Mouse (Mus musculus): Measurements from ENCODE around the gene Orc3. TPM values are rescaled to one million over a fixed set of nuclear protein-coding genes. Genes with fewer than 3 reads are reported as not detected.

Orc3 gene
- polyA plus RNA-seq, 1 experiment from 2014 or later, result 61.5 TPM

DNA sequence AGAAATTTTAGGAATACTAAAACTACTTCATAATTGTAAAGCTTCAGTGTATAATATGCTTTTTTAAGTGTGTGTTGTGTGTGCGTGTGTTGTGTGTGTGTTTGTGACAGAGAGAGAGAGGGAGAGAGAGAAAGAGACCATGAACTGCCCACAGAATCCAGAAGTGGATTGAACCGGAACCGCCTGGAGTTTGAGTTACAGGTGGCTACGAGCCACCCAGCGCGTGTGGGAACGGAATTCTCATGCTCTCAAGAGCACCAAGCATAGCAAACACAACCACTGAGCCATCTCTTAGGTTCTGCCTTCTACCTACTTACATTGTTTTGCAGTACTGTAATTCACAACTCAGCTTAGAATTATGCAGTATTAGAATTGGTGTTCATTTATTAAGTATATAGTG, 19.4 kb upstream of the Orc3 start:
- Histone ChIP-seq H3K9ac (no peak overlapping the region), H3K36me3 (peaks cover 58% of the 10 kb centered on the region)
- WGBS, result 94% methylated on average over 7 of the region's 7 CpGs

DNA sequence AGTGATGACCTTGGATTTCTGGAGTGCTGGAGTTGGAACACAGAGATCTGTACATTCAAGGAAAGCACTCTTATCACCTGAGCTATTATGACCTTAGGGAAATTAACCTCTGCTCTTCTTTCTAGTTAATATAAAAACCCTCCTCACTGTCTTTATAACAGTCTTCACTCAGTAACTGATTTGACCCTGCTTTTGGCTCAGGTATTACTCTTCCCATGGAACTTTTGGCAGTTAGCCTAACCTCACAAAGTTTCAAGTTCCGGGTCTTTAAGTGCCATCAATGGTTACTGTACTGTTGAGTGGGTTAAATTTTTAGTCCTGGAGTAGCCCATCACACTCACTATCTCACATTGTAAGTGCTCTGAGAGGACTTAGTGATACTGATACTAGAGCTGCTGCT, 15.2 kb upstream of the Orc3 start:
- peaks cover 83% of the 10 kb centered on the region for H3K36me3 ChIP-seq
- H3K9me3 ChIP-seq, result no peaks in the 10 kb centered on the region
- no peak overlapping the region for H3K9ac ChIP-seq
- no peak for ATAC-seq (ENCODE audit: extremely low read depth, insufficient number of reproducible peaks, low FRiP score, low TSS enrichment)
- H3K27ac ChIP-seq (replicated peaks), result no peak overlapping the region
- no peak overlapping the region for H3K4me3 ChIP-seq
- H3K27me3 ChIP-seq (replicated peaks), result no peaks in the 10 kb centered on the region
- H3K4me2 ChIP-seq, result no peak overlapping the region
- H3K4me1 ChIP-seq, result no peaks in the 10 kb centered on the region
- WGBS, result 64% methylated on average over 1 of the region's 1 CpGs

More for the DNA sequence above, 19.4 kb upstream of the Orc3 start:
- Histone ChIP-seq H3K4me3 (no peak overlapping the region), H3K4me1 (no peaks in the 10 kb centered on the region), H3K27ac (replicated peaks) (no peak overlapping the region), H3K4me2 (no peak overlapping the region), H3K9me3 (no peaks in the 10 kb centered on the region), H3K27me3 (replicated peaks) (no peaks in the 10 kb centered on the region)
- no peak for ATAC-seq (ENCODE audit: extremely low read depth, insufficient number of reproducible peaks, low FRiP score, low TSS enrichment)

DNA sequence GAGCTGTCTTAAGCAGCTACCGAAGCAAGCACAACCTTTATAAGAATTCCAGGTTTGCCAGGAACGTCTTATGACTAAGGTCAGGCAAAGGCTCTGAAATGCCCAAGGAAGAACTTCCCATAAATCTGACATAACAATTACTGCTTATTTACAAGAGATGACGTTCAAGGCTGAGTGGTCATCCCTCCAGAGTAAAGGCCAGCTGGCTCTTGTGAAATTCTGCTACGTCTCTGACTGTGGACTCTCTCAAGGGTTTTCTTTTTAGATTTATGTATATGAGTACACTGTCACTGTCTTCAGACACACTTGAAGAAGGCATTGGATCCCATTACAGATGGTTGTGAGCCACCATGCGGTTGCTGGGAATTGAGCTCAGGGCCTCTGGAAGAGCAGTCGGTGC, 11.7 kb upstream of the Orc3 start:
- no peak overlapping the region for H3K9ac ChIP-seq
- no peaks in the 10 kb centered on the region for H3K9me3 ChIP-seq
- no peaks in the 10 kb centered on the region for H3K4me1 ChIP-seq
- H3K27me3 ChIP-seq (replicated peaks), result no peaks in the 10 kb centered on the region
- no peak overlapping the region for H3K4me3 ChIP-seq
- 86% methylated on average over 6 of the region's 6 CpGs for WGBS
- no peak overlapping the region for H3K4me2 ChIP-seq
- ATAC-seq (ENCODE audit: extremely low read depth, insufficient number of reproducible peaks, low FRiP score, low TSS enrichment), result no peak
- no peak overlapping the region for H3K27ac ChIP-seq (replicated peaks)
- H3K36me3 ChIP-seq, result peaks cover 81% of the 10 kb centered on the region

DNA sequence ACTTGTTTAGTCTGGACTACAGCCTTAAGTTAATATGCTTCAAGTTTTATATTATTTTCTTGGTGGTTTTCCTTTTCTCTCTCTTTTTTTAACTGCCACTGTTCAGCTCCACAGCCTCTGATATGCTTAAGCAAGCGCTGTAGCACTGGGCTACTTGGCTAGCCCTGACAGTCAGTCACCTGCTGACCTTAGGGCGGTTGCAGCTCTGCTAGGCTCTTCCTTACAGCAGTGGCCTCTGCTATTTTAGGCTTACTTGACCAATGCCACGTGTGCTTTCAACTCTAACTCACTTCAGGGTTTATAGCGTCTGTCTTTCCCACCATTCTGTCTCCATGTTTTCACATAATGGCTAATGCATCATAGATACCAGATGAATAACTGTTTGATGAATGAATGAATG, 10.8 kb upstream of the Orc3 start:
- H3K4me2 ChIP-seq, result no peak overlapping the region
- 74% methylated on average over 4 of the region's 4 CpGs for WGBS
- H3K4me1 ChIP-seq, result no peaks in the 10 kb centered on the region
- H3K9ac ChIP-seq, result no peak overlapping the region
- H3K27me3 ChIP-seq (replicated peaks), result no peaks in the 10 kb centered on the region
- H3K27ac ChIP-seq (replicated peaks), result no peak overlapping the region
- no peak for ATAC-seq (ENCODE audit: extremely low read depth, insufficient number of reproducible peaks, low FRiP score, low TSS enrichment)
- H3K36me3 ChIP-seq, result peaks cover 75% of the 10 kb centered on the region
- no peaks in the 10 kb centered on the region for H3K9me3 ChIP-seq
- no peak overlapping the region for H3K4me3 ChIP-seq

- Histone ChIP-seq H3K9ac (peak overlapping the region; percentile 91), H3K27ac (replicated peaks) (no peak overlapping the region), H3K9me3 (no peaks in the 10 kb centered on the region), H3K36me3 (peaks cover 4% of the 10 kb centered on the region; the same call in 1 of the 2 replicates), H3K4me1 (peaks cover 24% of the 10 kb centered on the region), H3K27me3 (replicated peaks) (no peaks in the 10 kb centered on the region), H3K4me3 (peak overlapping the region; percentile 79), H3K4me2 (peak overlapping the region; percentile 71)
- WGBS, result 77% methylated on average over 8 of the region's 8 CpGs
- ATAC-seq (ENCODE audit: extremely low read depth, insufficient number of reproducible peaks, low FRiP score, low TSS enrichment), result no peak
Observed at GRCm38 (mm10) chr4:34616146-34616545, 1.4 kb upstream of the Orc3 start.

- under 1% methylated on average over 13 of the region's 13 CpGs for WGBS
- peak overlapping the region; percentile 71 for H3K4me2 ChIP-seq
- no peaks in the 10 kb centered on the region for H3K27me3 ChIP-seq (replicated peaks)
- H3K36me3 ChIP-seq, result peaks cover 4% of the 10 kb centered on the region; the same call in 1 of the 2 replicates
- peak overlapping the region; percentile 86 for H3K27ac ChIP-seq (replicated peaks)
- peak overlapping the region; percentile 91 for H3K9ac ChIP-seq
- peak overlapping the region; percentile 79 for H3K4me3 ChIP-seq
- ATAC-seq (ENCODE audit: extremely low read depth, insufficient number of reproducible peaks, low FRiP score, low TSS enrichment), result no peak
- peaks cover 24% of the 10 kb centered on the region for H3K4me1 ChIP-seq
- no peaks in the 10 kb centered on the region for H3K9me3 ChIP-seq
Observed at GRCm38 (mm10) chr4:34615303-34615702, 559 bp upstream of the Orc3 start.

GRCm38 (mm10) chr4:34613571-34614145, 1.1 kb downstream of the Orc3 start:
- ATAC-seq (ENCODE audit: extremely low read depth, insufficient number of reproducible peaks, low FRiP score, low TSS enrichment), result no peak
- 70% methylated on average over 6 of the region's 6 CpGs for WGBS
- no peaks in the 10 kb centered on the region for H3K27me3 ChIP-seq (replicated peaks)
- H3K4me1 ChIP-seq, result peaks cover 24% of the 10 kb centered on the region
- peak overlapping the region; percentile 79 for H3K4me3 ChIP-seq
- peak overlapping the region; percentile 91 for H3K9ac ChIP-seq
- H3K9me3 ChIP-seq, result no peaks in the 10 kb centered on the region
- H3K27ac ChIP-seq (replicated peaks), result no peak overlapping the region
- H3K4me2 ChIP-seq, result peak overlapping the region; percentile 71
- peaks cover 15% of the 10 kb centered on the region for H3K36me3 ChIP-seq

- Histone ChIP-seq H3K9me3 (no peaks in the 10 kb centered on the region), H3K9ac (no peak overlapping the region), H3K27me3 (replicated peaks) (no peaks in the 10 kb centered on the region), H3K27ac (replicated peaks) (no peak overlapping the region), H3K4me1 (no peaks in the 10 kb centered on the region), H3K36me3 (peaks cover 62% of the 10 kb centered on the region), H3K4me2 (no peak overlapping the region), H3K4me3 (no peak overlapping the region)
- 93% methylated on average over 10 of the region's 10 CpGs for WGBS
- no peak for ATAC-seq (ENCODE audit: extremely low read depth, insufficient number of reproducible peaks, low FRiP score, low TSS enrichment)
Observed at GRCm38 (mm10) chr4:34606658-34607057, 8.1 kb downstream of the Orc3 start.

DNA sequence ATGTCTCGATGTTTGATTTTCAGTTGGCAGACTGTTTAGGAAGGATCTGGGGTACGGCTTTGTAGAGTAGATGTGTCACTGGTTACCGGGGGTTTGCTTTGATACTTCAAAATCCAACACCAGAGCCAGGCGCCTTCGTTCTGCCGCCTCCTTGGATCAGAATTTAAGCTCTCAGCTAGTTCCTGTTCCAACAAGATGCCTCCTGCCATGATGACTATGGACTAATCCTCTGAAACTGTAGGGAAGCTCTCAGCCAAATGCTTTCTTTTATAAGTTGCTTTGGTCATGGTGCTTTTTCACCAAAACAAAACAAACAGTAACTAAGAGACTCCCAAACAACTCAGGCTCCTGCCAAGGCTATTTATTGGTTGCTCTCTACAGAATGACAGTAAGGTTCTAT, 11.6 kb downstream of the Orc3 start:
- H3K36me3 ChIP-seq, result peaks cover 78% of the 10 kb centered on the region
- no peak overlapping the region for H3K4me2 ChIP-seq
- H3K9me3 ChIP-seq, result no peaks in the 10 kb centered on the region
- H3K9ac ChIP-seq, result no peak overlapping the region
- no peaks in the 10 kb centered on the region for H3K27me3 ChIP-seq (replicated peaks)
- H3K4me1 ChIP-seq, result no peaks in the 10 kb centered on the region
- H3K27ac ChIP-seq (replicated peaks), result no peak overlapping the region
- no peak for ATAC-seq (ENCODE audit: extremely low read depth, insufficient number of reproducible peaks, low FRiP score, low TSS enrichment)
- no peak overlapping the region for H3K4me3 ChIP-seq
- 94% methylated on average over 6 of the region's 6 CpGs for WGBS

DNA sequence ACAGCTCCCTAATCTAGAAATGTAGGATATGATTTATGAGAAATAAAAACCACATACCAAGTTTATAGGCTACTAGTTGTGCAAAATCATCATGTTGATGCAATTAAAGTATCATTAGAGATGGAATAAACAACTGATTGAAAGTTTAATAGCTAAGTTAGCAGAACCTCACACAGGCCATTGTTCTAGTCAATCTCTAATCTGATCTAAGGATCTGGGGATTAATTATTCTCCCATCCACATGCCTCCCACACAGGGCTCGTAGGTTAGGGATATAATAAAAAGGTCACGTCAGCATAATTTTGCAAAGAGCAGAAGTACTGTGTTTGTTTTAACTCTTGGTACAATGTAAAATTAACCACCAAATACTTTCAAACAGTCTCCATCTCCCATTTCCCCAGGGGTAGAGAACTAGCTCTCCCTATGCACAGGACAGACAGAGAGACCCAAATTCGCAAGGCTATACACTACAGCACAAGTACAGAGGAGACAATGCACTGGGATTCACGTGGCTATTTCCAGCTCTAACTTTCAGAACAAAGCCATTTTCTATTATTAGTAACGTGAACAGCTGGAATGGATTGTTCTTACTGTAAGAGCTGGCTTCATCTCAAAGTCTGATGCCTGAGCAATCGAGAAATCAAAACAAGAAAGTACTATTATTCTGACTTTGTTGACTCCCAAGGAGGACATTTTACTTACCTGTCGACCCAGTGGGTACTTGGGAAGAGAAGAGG, 29.7 kb downstream of the Orc3 start:
- Histone ChIP-seq H3K4me3 (no peak overlapping the region), H3K27me3 (replicated peaks) (no peaks in the 10 kb centered on the region), H3K4me1 (peaks cover 19% of the 10 kb centered on the region), H3K9me3 (no peaks in the 10 kb centered on the region), H3K9ac (peak overlapping the region; percentile 21; the same call in 1 of the 2 replicates), H3K36me3 (peaks cover 70% of the 10 kb centered on the region), H3K27ac (replicated peaks) (peak overlapping the region; percentile 63), H3K4me2 (peak overlapping the region; percentile 20; the same call in 1 of the 2 replicates)
- no peak for ATAC-seq (ENCODE audit: extremely low read depth, insufficient number of reproducible peaks, low FRiP score, low TSS enrichment)
- 56% methylated on average over 7 of the region's 7 CpGs for WGBS

DNA sequence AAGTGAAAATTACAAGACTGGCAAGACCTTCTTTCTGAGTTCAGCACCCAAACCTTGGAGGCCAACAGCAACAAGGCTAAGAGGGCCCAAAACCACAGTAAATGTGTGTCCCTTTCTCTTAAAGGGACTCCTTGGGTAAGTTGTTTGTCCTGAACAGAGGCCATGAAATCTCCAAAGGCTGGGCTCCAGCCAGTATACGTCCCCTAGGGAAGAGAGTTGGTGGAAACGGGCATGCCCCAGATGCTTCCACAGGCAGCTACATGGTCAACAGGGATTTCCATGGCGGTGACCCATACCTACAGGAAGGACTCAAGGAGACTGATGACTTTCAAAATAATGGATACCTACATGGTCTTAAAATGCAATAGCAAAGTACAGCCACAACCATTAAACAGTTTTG, 31.3 kb downstream of the Orc3 start:
- H3K9me3 ChIP-seq, result no peaks in the 10 kb centered on the region
- H3K9ac ChIP-seq, result no peak overlapping the region
- peaks cover 27% of the 10 kb centered on the region for H3K4me1 ChIP-seq
- no peak overlapping the region for H3K4me3 ChIP-seq
- H3K36me3 ChIP-seq, result peaks cover 76% of the 10 kb centered on the region
- 89% methylated on average over 3 of the region's 3 CpGs for WGBS
- ATAC-seq (ENCODE audit: extremely low read depth, insufficient number of reproducible peaks, low FRiP score, low TSS enrichment), result no peak
- no peak overlapping the region for H3K27ac ChIP-seq (replicated peaks)
- no peak overlapping the region for H3K4me2 ChIP-seq
- no peaks in the 10 kb centered on the region for H3K27me3 ChIP-seq (replicated peaks)

GRCm38 (mm10) chr4:34582476-34582875, 32.3 kb downstream of the Orc3 start:
- H3K27me3 ChIP-seq (replicated peaks), result no peaks in the 10 kb centered on the region
- H3K4me3 ChIP-seq, result no peak overlapping the region
- no peak overlapping the region for H3K4me2 ChIP-seq
- 67% methylated on average over 5 of the region's 5 CpGs for WGBS
- no peak overlapping the region for H3K9ac ChIP-seq
- ATAC-seq (ENCODE audit: extremely low read depth, insufficient number of reproducible peaks, low FRiP score, low TSS enrichment), result no peak
- H3K36me3 ChIP-seq, result peaks cover 80% of the 10 kb centered on the region
- no peaks in the 10 kb centered on the region for H3K9me3 ChIP-seq
- H3K4me1 ChIP-seq, result peaks cover 27% of the 10 kb centered on the region
- no peak overlapping the region for H3K27ac ChIP-seq (replicated peaks)
